Mouse (Mus musculus) adrenal gland, adult (tissue): ENCODE data around the gene Olfr433.
A peak's percentile ranks its signal among the peaks of the same experiment; 100 is the strongest.
"Not testable (repeated sequence)": the region's sequence is repeated elsewhere in the genome, so short reads cannot be mapped to it uniquely, and the experiment has no call there.

Experiments used
- DNase-seq, 2 experiments: peaks; one replicate each; pipeline ENCODE4 v3.0.0; 2022 to 2023; ENCODE audit warnings: low spot score in 1 of 2; ENCODE audit not compliant: inconsistent age in 2 of 2

The Olfr433 gene

DNA sequence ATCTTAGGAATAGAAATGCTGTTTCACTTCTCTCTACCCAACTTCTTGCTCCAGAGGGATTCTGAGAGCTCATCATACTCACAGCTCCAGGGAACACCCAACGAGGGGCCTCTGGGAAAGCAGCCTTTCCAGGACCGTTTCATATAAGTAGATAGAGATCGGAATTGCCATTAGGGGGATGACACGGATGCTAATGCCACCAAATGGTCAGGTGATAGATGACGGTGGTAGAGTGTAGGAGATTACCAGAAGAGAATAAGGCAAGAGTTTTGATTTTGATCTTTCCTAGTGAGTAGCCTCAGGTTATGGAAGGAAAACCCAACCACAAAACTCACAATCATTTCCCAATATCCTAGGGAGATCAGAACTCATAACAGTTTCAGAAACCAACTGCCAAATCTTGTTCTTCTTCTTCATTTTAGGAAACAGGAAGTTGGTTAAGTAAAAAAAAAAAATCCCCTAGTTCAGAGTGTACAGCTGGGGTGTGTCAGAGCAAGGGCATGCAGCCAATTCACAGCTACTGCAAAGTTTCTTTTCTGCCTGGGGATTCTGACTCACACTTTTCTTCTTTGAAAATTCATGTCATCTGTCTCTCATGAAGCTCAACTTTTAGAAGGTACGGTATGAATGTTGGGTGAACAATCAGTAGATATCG is at the start of gene Olfr433:
Gene Olfr433, plus strand, starts transcription at position 183 of the 655 bp plus-strand sequence.
- peak; percentile 24 to 57 for DNase-seq

- no peak for DNase-seq
Measured at GRCm38 (mm10) chr1:173995003-173995402, 45.5 kb upstream of the Olfr433 start.

- not testable (repeated sequence) for DNase-seq
Measured at GRCm38 (mm10) chr1:174004352-174005109, 36.0 kb upstream of the Olfr433 start.

GRCm38 (mm10) chr1:174007050-174007449 is 33.5 kb upstream of the Olfr433 start:
- DNase-seq, result not testable (repeated sequence)

DNA sequence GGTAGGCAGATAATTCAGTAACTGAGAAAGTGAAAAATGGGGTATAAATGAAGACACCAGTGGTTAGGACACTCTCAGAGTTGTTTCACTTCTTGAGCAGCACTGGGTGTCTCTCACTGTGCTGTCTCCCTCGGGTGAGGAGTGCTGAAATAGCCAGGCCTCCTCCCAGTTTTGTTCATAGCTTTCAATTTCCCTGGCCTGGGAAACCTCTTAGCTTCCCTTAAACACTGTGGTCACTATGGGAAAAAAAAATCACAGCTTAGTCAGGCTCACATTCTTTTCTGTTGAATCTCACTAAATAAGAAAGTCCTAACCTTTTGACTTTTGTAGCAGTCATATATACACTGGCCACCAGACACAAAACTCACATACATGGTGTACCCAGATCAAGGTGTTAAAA is 8.8 kb upstream of the Olfr433 start, which contains the start of gene Ifi205:
Gene Ifi205, minus strand, starts transcription at position 113 of the 400 bp plus-strand sequence.
- no peak for DNase-seq

DNA sequence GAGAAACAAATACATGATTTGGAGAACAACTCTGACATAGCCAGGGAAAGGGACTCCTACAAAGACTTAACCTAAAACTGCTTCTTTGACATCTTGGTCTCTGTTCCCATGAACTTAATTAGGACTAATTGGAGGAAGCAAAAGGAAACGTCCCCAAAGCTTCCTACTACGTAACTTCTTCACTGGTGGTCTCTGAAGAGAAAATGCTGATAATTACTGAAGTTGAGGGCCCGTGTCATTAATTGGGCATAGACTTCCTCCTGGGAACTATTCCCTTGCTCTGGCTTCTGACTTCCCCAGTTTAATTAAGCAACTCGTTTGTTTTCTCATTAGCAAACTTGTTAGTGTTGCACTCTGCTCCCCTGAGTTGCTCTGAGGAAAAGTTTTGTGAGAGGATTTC is 4.7 kb upstream of the Olfr433 start:
- DNase-seq, result no peak

GRCm38 (mm10) chr1:174038480-174038879 is 2.0 kb upstream of the Olfr433 start:
- DNase-seq, result no peak

DNA sequence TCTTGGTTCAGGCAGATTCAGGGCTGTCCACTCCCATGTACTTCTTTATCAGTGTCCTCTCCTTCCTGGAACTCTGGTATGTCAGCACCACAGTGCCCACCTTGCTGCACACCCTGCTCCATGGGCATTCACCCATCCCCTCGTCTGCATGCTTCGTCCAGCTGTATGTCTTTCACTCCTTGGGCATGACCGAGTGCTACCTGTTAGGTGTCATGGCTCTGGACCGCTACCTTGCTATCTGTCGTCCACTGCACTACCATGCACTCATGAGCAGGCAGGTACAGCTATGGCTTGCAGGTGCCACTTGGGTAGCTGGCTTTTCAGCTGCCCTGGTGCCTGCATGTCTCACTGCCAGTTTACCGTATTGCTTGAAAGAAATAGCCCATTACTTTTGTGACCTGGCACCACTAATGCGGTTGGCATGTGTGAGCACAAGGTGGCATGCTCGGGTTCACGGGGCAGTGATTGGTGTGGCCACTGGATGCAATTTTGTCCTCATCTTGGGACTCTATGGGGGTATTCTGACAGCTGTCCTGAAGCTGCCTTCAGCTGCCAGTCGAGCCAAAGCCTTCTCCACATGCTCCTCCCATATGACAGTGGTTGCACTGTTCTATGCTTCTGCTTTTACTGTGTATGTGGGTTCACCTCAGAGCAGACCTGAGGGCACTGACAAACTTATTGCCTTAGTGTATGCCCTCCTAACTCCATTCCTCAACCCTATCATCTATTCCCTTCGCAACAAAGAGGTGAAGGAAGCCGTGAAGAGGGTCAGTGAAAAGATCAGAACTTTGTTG is 1.8 kb downstream of the Olfr433 start:
- DNase-seq, result not testable (repeated sequence)

GRCm38 (mm10) chr1:174044431-174044830 is 3.9 kb downstream of the Olfr433 start:
- no peak for DNase-seq

GRCm38 (mm10) chr1:174048227-174048626 is 7.7 kb downstream of the Olfr433 start:
- DNase-seq, result not testable (repeated sequence)

- no peak for DNase-seq
Measured at GRCm38 (mm10) chr1:174048893-174049292, 8.4 kb downstream of the Olfr433 start, which contains the start of gene Olfr432. Olfr432 (plus strand) TSS chr1:174049205.

GRCm38 (mm10) chr1:174049357-174049756 is 8.9 kb downstream of the Olfr433 start:
- not testable (repeated sequence) for DNase-seq

DNA sequence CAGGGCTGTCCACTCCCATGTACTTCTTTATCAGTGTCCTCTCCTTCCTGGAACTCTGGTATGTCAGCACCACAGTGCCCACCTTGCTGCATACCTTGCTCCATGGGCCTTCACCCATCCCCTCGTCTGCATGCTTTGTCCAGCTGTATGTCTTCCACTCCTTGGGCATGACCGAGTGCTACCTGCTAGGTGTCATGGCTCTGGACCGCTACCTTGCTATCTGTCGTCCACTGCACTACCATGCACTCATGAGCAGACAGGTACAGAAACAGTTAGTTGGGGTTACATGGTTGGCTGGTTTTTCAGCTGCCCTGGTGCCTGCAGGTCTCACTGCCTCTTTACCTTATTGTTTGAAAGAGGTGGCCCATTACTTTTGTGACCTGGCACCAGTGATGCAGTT is 10.0 kb downstream of the Olfr433 start:
- no peak for DNase-seq

- DNase-seq, result no peak
Measured at GRCm38 (mm10) chr1:174051515-174051914, 11.0 kb downstream of the Olfr433 start.

DNA sequence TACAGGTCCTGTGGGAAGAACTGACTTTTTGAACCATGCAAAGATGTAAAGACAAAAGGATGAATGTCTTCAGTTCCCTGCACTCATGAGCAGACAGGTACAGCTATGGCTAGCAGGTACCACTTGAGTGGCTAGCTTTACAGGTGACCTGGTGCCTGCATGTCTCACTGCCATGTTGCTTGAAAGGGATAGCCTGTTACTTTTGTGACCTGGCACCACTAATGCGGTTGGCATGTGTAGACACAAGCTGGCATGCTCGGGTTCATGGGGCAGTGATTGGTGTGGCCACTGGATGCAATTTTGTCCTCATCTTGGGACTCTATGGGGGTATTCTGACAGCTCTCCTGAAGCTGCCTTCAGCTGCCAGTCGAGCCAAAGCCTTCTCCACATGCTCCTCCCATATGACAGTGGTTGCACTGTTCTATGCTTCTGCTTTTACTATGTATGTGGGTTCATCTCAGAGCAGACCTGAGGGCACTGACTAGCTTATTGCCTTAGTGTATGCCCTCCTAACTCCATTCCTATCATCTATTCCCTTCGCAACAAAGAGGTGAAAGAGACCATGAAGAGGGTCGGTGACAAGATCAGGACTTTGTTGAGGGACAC is 11.5 kb downstream of the Olfr433 start:
- no peak for DNase-seq

GRCm38 (mm10) chr1:174052981-174053380 is 12.5 kb downstream of the Olfr433 start:
- DNase-seq, result no peak

DNA sequence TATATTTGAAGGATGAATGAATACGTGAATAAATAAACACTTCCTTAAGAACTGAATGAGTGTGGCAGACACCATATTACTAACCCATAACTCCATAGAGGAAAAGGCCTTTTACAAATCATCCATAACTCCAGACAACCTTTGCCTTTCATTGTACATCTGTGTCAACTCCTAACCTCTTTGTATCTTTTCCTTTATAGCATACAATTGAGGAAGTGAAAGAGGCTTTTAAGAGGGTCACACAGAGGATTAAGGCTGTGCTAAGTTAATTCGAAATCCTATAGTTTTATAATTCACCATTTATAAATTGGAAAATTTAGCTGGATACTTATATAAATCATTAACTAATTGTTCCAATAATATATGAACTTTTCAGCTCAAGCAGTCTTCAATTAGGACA is 14.7 kb downstream of the Olfr433 start:
- DNase-seq, result no peak

GRCm38 (mm10) chr1:174066305-174066704 is 25.8 kb downstream of the Olfr433 start, which contains the start of gene Olfr430:
Olfr430 (plus strand) TSS chr1:174066605.
- no peak for DNase-seq

DNA sequence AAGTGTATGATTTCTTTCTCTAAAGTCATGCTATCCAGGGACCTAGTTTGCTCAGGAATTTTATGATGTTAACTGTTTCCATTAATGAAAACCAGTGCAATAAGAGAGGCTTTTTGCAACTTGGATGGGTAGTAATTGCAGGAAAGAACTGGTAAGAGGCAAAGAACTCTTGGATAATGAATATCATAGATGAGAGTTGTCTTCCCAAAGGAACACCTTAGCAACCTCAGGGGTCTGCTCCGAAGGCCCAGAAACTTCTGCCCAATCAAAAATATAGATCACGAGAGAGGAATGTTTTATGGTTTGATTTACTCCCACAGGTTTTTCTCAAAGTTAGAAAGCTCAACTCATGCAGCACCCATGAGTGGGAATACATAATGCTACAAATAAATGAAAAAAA is 43.5 kb downstream of the Olfr433 start, which contains the start of gene Olfr429:
Gene Olfr429, plus strand, starts transcription at position 301 of the 400 bp plus-strand sequence.
- DNase-seq, result no peak
